Mouse (Mus musculus) midbrain, embryonic 15.5 days (tissue): ENCODE data around the gene Olfr141. TPM values are rescaled to one million over a fixed set of nuclear protein-coding genes. Genes with fewer than 3 reads are reported as not detected.

Experiments used
- ATAC-seq: fragments of 200-750 bp; cut with Nextera tagmentation; replicated peaks from 2 replicates; pipeline ENCODE4 v1.8.0; 2017; ENCODE audit warnings: moderate TSS enrichment
- H3K27ac ChIP-seq: fragments of 300-500 bp; sonication (generic); 2 replicates; pipeline ENCODE4 v1.5.1; 2015; ENCODE audit warnings: mild to moderate bottlenecking, inconsistent platforms
- H3K27me3 ChIP-seq: fragments of 300-500 bp; sonication (generic); replicated peaks from 2 replicates; pipeline ENCODE4 v1.6.1; 2015; ENCODE audit warnings: inconsistent platforms
- H3K36me3 ChIP-seq: fragments of 300-500 bp; sonication (generic); replicated peaks from 2 replicates; pipeline ENCODE4 v1.6.1; 2015; ENCODE audit warnings: inconsistent platforms
- H3K4me1 ChIP-seq: fragments of 300-500 bp; sonication (generic); 2 replicates; pipeline ENCODE4 v1.6.1; 2015; ENCODE audit warnings: inconsistent platforms
- H3K4me2 ChIP-seq: fragments of 300-500 bp; sonication (generic); 2 replicates; pipeline ENCODE4 v1.6.1; 2015; ENCODE audit warnings: inconsistent platforms, mild to moderate bottlenecking, moderate library complexity
- H3K4me3 ChIP-seq: fragments of 300-500 bp; sonication (generic); 2 replicates; pipeline ENCODE4 v1.5.1; 2015; ENCODE audit warnings: mild to moderate bottlenecking, inconsistent platforms
- H3K9ac ChIP-seq: fragments of 300-500 bp; sonication (generic); 2 replicates; pipeline ENCODE4 v1.6.1; 2015; ENCODE audit warnings: mild to moderate bottlenecking, inconsistent platforms
- H3K9me3 ChIP-seq: fragments of 300-500 bp; sonication (generic); 2 replicates; pipeline ENCODE4 v1.6.1; 2016; ENCODE audit warnings: inconsistent platforms
- WGBS: fragments of 180-500 bp; shearing (Covaris S2); methylation state at CpG from one replicate; pipeline ENCODE4 v1.1.7; 2015; ENCODE audit warnings: mixed read lengths; 5-methylcytosine and 5-hydroxymethylcytosine counted together
- polyA plus RNA-seq: library from polyadenylated mRNA; unstranded; fragments of >200 nt; fragmentation: Nextera tagmentation; extraction: Ambion mirVana; gene quantifications from 2 replicates; pipeline ENCODE4 v1.2.1, GENCODE M21; 2015

The Olfr141 gene
- not detected in 2 replicates for polyA plus RNA-seq

GRCm38 (mm10) chr2:86809918-86810317 lies at the start of gene Olfr141:
Gene Olfr141 (minus strand): TSS chr2:86810018.
- H3K4me2 ChIP-seq, result no peak within 1 kb of the TSS
- no peak for ATAC-seq
- no peaks in the 10 kb centered on the region for H3K4me1 ChIP-seq
- H3K36me3 ChIP-seq, result no peaks in the 10 kb centered on the region
- no peaks in the 10 kb centered on the region for H3K27me3 ChIP-seq
- H3K9ac ChIP-seq, result no peak within 1 kb of the TSS
- H3K27ac ChIP-seq, result no peak within 1 kb of the TSS
- H3K4me3 ChIP-seq, result no peak within 1 kb of the TSS
- H3K9me3 ChIP-seq, result no peaks in the 10 kb centered on the region

GRCm38 (mm10) chr2:86851596-86851995 lies 41.8 kb upstream of the Olfr141 start, which contains the start of gene Olfr1095:
Gene Olfr1095 (minus strand): TSS chr2:86851696.
- no peaks in the 10 kb centered on the region for H3K4me1 ChIP-seq
- no peaks in the 10 kb centered on the region for H3K36me3 ChIP-seq
- no peak within 1 kb of the TSS for H3K4me2 ChIP-seq
- ATAC-seq, result no peak
- no peaks in the 10 kb centered on the region for H3K27me3 ChIP-seq
- no peak within 1 kb of the TSS for H3K27ac ChIP-seq
- no peak within 1 kb of the TSS for H3K4me3 ChIP-seq
- H3K9ac ChIP-seq, result no peak within 1 kb of the TSS
- 90% methylated on average over 3 of the region's 3 CpGs for WGBS
- H3K9me3 ChIP-seq, result no peaks in the 10 kb centered on the region

- no peaks in the 10 kb centered on the region for H3K9me3 ChIP-seq
- H3K27ac ChIP-seq, result no peak within 1 kb of the TSS
- no peaks in the 10 kb centered on the region for H3K4me1 ChIP-seq
- H3K9ac ChIP-seq, result no peak within 1 kb of the TSS
- no peaks in the 10 kb centered on the region for H3K36me3 ChIP-seq
- no peaks in the 10 kb centered on the region for H3K27me3 ChIP-seq
- H3K4me3 ChIP-seq, result no peak within 1 kb of the TSS
- no peak within 1 kb of the TSS for H3K4me2 ChIP-seq
- no peak for ATAC-seq
Observed at GRCm38 (mm10) chr2:86824363-86824762, 14.5 kb upstream of the Olfr141 start, which contains the start of gene Olfr1094. Gene Olfr1094 (plus strand): TSS chr2:86824663.

- H3K4me3 ChIP-seq, result no peak within 1 kb of the TSS
- no peak for ATAC-seq
- H3K27ac ChIP-seq, result no peak within 1 kb of the TSS
- H3K9me3 ChIP-seq, result no peaks in the 10 kb centered on the region
- H3K36me3 ChIP-seq, result no peaks in the 10 kb centered on the region
- no peaks in the 10 kb centered on the region for H3K27me3 ChIP-seq
- H3K9ac ChIP-seq, result no peak within 1 kb of the TSS
- WGBS, result 83% methylated on average over 2 of the region's 2 CpGs
- H3K4me2 ChIP-seq, result no peak within 1 kb of the TSS
- H3K4me1 ChIP-seq, result no peaks in the 10 kb centered on the region
Observed at GRCm38 (mm10) chr2:86782179-86782578, 27.6 kb downstream of the Olfr141 start, which contains the start of gene Olfr1093. Gene Olfr1093 (plus strand): TSS chr2:86782479.

- Histone ChIP-seq H3K4me2 (no peak overlapping the region), H3K9me3 (no peaks in the 10 kb centered on the region), H3K4me1 (no peaks in the 10 kb centered on the region), H3K9ac (no peak overlapping the region), H3K27ac (no peak overlapping the region), H3K36me3 (no peaks in the 10 kb centered on the region), H3K27me3 (no peaks in the 10 kb centered on the region), H3K4me3 (no peak overlapping the region)
- ATAC-seq, result no peak
- 96% methylated on average over 6 of the region's 6 CpGs for WGBS
Observed at GRCm38 (mm10) chr2:86761050-86761449, 48.8 kb downstream of the Olfr141 start.

- H3K4me2 ChIP-seq, result no peak within 1 kb of the TSS
- 95% methylated on average over 1 of the region's 1 CpGs for WGBS
- H3K9ac ChIP-seq, result no peak within 1 kb of the TSS
- no peak within 1 kb of the TSS for H3K27ac ChIP-seq
- H3K4me3 ChIP-seq, result no peak within 1 kb of the TSS
- no peaks in the 10 kb centered on the region for H3K27me3 ChIP-seq
- H3K4me1 ChIP-seq, result no peaks in the 10 kb centered on the region
- no peaks in the 10 kb centered on the region for H3K36me3 ChIP-seq
- ATAC-seq, result no peak
- no peaks in the 10 kb centered on the region for H3K9me3 ChIP-seq
Observed at GRCm38 (mm10) chr2:86758893-86759292, 50.9 kb downstream of the Olfr141 start, which contains the start of gene Olfr1090. Gene Olfr1090 (minus strand): TSS chr2:86758993.

Other genes starting within 250 kb of the Olfr141 start
- gene Olfr1082, start 211.1 kb downstream of the Olfr141 start, polyA plus RNA-seq, result not detected in 2 replicates
- gene Olfr1084, start 170.3 kb downstream of the Olfr141 start, polyA plus RNA-seq, result not detected in 2 replicates
- gene Olfr1085, start 148.0 kb downstream of the Olfr141 start, polyA plus RNA-seq, result not detected in 2 replicates
- gene Olfr1086, start 129.9 kb downstream of the Olfr141 start, polyA plus RNA-seq, result not detected in 2 replicates
- not detected in 2 replicates for gene Olfr1087, start 111.6 kb downstream of the Olfr141 start, polyA plus RNA-seq
- gene Olfr1089, start 76.3 kb downstream of the Olfr141 start, polyA plus RNA-seq, result not detected in 2 replicates
- not detected in 2 replicates for gene Olfr1090, start 51.0 kb downstream of the Olfr141 start, polyA plus RNA-seq
- gene Olfr1093, start 27.5 kb downstream of the Olfr141 start, polyA plus RNA-seq, result not detected in 2 replicates
- gene Olfr1094, start 14.6 kb upstream of the Olfr141 start, polyA plus RNA-seq, result not detected in 2 replicates
- not detected in 2 replicates for gene Olfr1095, start 41.7 kb upstream of the Olfr141 start, polyA plus RNA-seq
- gene Gm13723, start 64.8 kb upstream of the Olfr141 start, polyA plus RNA-seq, result not detected in 2 replicates
- gene Olfr1097, start 82.2 kb upstream of the Olfr141 start, polyA plus RNA-seq, result not detected in 2 replicates
- gene Olfr1098, start 114.5 kb upstream of the Olfr141 start, polyA plus RNA-seq, result not detected in 2 replicates
- not detected in 2 replicates for gene Olfr1099, start 150.7 kb upstream of the Olfr141 start, polyA plus RNA-seq
- gene Olfr1100, start 169.9 kb upstream of the Olfr141 start, polyA plus RNA-seq, result not detected in 2 replicates
- gene Olfr1101, start 181.2 kb upstream of the Olfr141 start, polyA plus RNA-seq, result not detected in 2 replicates
- not detected in 2 replicates for gene Olfr1102, start 188.4 kb upstream of the Olfr141 start, polyA plus RNA-seq
- not detected in 2 replicates for gene Olfr1104, start 217.1 kb upstream of the Olfr141 start, polyA plus RNA-seq
- gene Olfr1105, start 226.5 kb upstream of the Olfr141 start, polyA plus RNA-seq, result not detected in 2 replicates
- gene Olfr1106, start 242.3 kb upstream of the Olfr141 start, polyA plus RNA-seq, result not detected in 2 replicates